Mouse (Mus musculus) WW6 (cell line): Measurements from ENCODE around the gene Sox10.

Experiments used
- DNase-seq: peaks from one replicate; pipeline ENCODE4 v3.0.0-alpha.2; 2013; ENCODE audit warnings: low read depth, low spot score

The Sox10 gene

GRCm38 (mm10) chr15:79165140-79165539 lies at the start of gene Sox10:
Gene Sox10, minus strand, starts transcription at chr15:79165240.
- DNase-seq, result no peak

- DNase-seq, result no peak
Measured at GRCm38 (mm10) chr15:79213591-79213990, 48.6 kb upstream of the Sox10 start.

- DNase-seq, result no peak
Measured at GRCm38 (mm10) chr15:79212750-79213446, 47.9 kb upstream of the Sox10 start.

GRCm38 (mm10) chr15:79210357-79210756 lies 45.3 kb upstream of the Sox10 start:
- no peak for DNase-seq

- no peak for DNase-seq
Measured at GRCm38 (mm10) chr15:79208758-79209439, 43.9 kb upstream of the Sox10 start.

GRCm38 (mm10) chr15:79208211-79208610 lies 43.2 kb upstream of the Sox10 start:
- DNase-seq, result no peak

- no peak for DNase-seq
Measured at GRCm38 (mm10) chr15:79202575-79202974, 37.5 kb upstream of the Sox10 start.

- no peak for DNase-seq
Measured at GRCm38 (mm10) chr15:79201491-79202150, 36.6 kb upstream of the Sox10 start.

GRCm38 (mm10) chr15:79199390-79199976 lies 34.4 kb upstream of the Sox10 start:
- no peak for DNase-seq

- no peak for DNase-seq
Measured at GRCm38 (mm10) chr15:79195492-79195891, 30.5 kb upstream of the Sox10 start.

- DNase-seq, result no peak
Measured at GRCm38 (mm10) chr15:79194946-79195345, 29.9 kb upstream of the Sox10 start.

GRCm38 (mm10) chr15:79194048-79194447 lies 29.0 kb upstream of the Sox10 start:
- no peak for DNase-seq

GRCm38 (mm10) chr15:79192885-79193845 lies 28.1 kb upstream of the Sox10 start:
- no peak for DNase-seq

GRCm38 (mm10) chr15:79192450-79192849 lies 27.4 kb upstream of the Sox10 start:
- no peak for DNase-seq

- DNase-seq, result no peak
Measured at GRCm38 (mm10) chr15:79191426-79191825, 26.4 kb upstream of the Sox10 start.

- DNase-seq, result no peak
Measured at GRCm38 (mm10) chr15:79187819-79188218, 22.8 kb upstream of the Sox10 start.

GRCm38 (mm10) chr15:79185213-79185612 lies 20.2 kb upstream of the Sox10 start:
- no peak for DNase-seq

- DNase-seq, result no peak
Measured at GRCm38 (mm10) chr15:79176905-79177304, 11.9 kb upstream of the Sox10 start.

- DNase-seq, result no peak
Measured at GRCm38 (mm10) chr15:79166712-79167111, 1.7 kb upstream of the Sox10 start.

- DNase-seq, result no peak
Measured at GRCm38 (mm10) chr15:79164251-79164650, 789 bp downstream of the Sox10 start.

GRCm38 (mm10) chr15:79162822-79163221 lies 2.2 kb downstream of the Sox10 start:
- DNase-seq, result no peak
